Mouse (Mus musculus) hindbrain, postnatal 0 days (tissue): ENCODE results near the gene Pakap. TPM values are rescaled to one million over a fixed set of nuclear protein-coding genes. Genes with fewer than 3 reads are reported as not detected.

Experiments
- ATAC-seq: fragments of 200-750 bp; cut with Nextera tagmentation; 2 replicates; pipeline ENCODE4 v1.8.0; 2017; ENCODE audit warnings: mild to moderate bottlenecking, moderate TSS enrichment, moderate library complexity
- DNase-seq: peaks from one replicate; pipeline ENCODE4 v3.0.0-alpha.2; 2015; ENCODE audit warnings: low spot score
- H3K27ac ChIP-seq: fragments of 300-500 bp; sonication (generic); 2 replicates; pipeline ENCODE4 v1.5.1; 2014; ENCODE audit warnings: mild to moderate bottlenecking
- H3K27me3 ChIP-seq: fragments of 300-500 bp; sonication (generic); 2 replicates; pipeline ENCODE4 v1.6.1; 2014; ENCODE audit warnings: low read length, mixed read lengths; ENCODE audit not compliant: insufficient read depth
- H3K36me3 ChIP-seq: fragments of 300-500 bp; sonication (generic); 2 replicates; pipeline ENCODE4 v1.6.1; 2014; ENCODE audit warnings: low read length, mixed read lengths; ENCODE audit not compliant: insufficient read depth
- H3K4me1 ChIP-seq: fragments of 300-500 bp; sonication (generic); 2 replicates; pipeline ENCODE4 v1.6.1; 2014; ENCODE audit warnings: antibody characterized with exemption, low read length, mixed read lengths; ENCODE audit not compliant: insufficient read depth
- H3K4me2 ChIP-seq: fragments of 300-500 bp; sonication (generic); 2 replicates; pipeline ENCODE4 v1.6.1; 2014; ENCODE audit warnings: low read depth, mild to moderate bottlenecking, low read length, moderate library complexity, mixed read lengths
- H3K4me3 ChIP-seq: fragments of 300-500 bp; sonication (generic); 2 replicates; pipeline ENCODE4 v1.5.1; 2014; ENCODE audit warnings: low read length
- H3K9ac ChIP-seq: fragments of 300-500 bp; sonication (generic); replicated peaks from 2 replicates; pipeline ENCODE4 v1.6.1; 2014; ENCODE audit warnings: mild to moderate bottlenecking, low read length, moderate library complexity, mixed read lengths
- H3K9me3 ChIP-seq: fragments of 300-500 bp; sonication (generic); 2 replicates; pipeline ENCODE4 v1.6.1; 2016; ENCODE audit warnings: low read length, mixed read lengths
- CTCF ChIP-seq: IDR thresholded peaks from 2 replicates; pipeline ENCODE4 v1.5.1; 2016; ENCODE audit warnings: antibody characterized with exemption, control low read depth, low read depth
- WGBS: fragments of 180-500 bp; shearing (Covaris S2); extraction: QIAGEN DNeasy Blood & Tissue Kit; methylation state at CpG from one replicate; pipeline ENCODE4 v1.1.7; 2014; 5-methylcytosine and 5-hydroxymethylcytosine counted together
- polyA plus RNA-seq: library from polyadenylated mRNA; unstranded; fragments of >200 nt; fragmentation: Nextera tagmentation; extraction: Ambion mirVana; gene quantifications from 2 replicates; pipeline ENCODE4 v1.2.1, GENCODE M21; 2015
- total RNA-seq: library from RNA; depleted of rRNA; stranded (reverse); fragments of >200 nt; gene quantifications from 2 replicates; pipeline ENCODE4 v1.2.3, GENCODE M21; 2014

Gene Pakap
- total and polyA plus RNA-seq, 2 experiments from 2014 or later: 9.7 to 14.3 TPM

GRCm38 (mm10) chr4:57535087-57535486 lies 32.9 kb upstream of the Pakap start:
- DNase-seq (no peak), ATAC-seq (no peak)
- no peak overlapping the region for H3K9ac ChIP-seq
- TF ChIP-seq CTCF: no peak; the same call in 1 of the 2 replicates
- no peaks in the 10 kb centered on the region for H3K9me3 ChIP-seq
- H3K27me3 ChIP-seq: no peaks in the 10 kb centered on the region
- WGBS: 94% methylated on average over 4 of the region's 4 CpGs
- H3K4me1 ChIP-seq: no peaks in the 10 kb centered on the region
- no peaks in the 10 kb centered on the region for H3K36me3 ChIP-seq
- H3K27ac ChIP-seq: no peak overlapping the region
- no peak overlapping the region for H3K4me2 ChIP-seq
- H3K4me3 ChIP-seq: no peak overlapping the region

- H3K9me3 ChIP-seq: no peaks in the 10 kb centered on the region
- H3K27me3 ChIP-seq: no peaks in the 10 kb centered on the region
- H3K4me2 ChIP-seq: no peak overlapping the region
- ATAC-seq (no peak), DNase-seq (no peak)
- H3K4me1 ChIP-seq: no peaks in the 10 kb centered on the region
- no peak overlapping the region for H3K4me3 ChIP-seq
- no peak overlapping the region for H3K9ac ChIP-seq
- H3K27ac ChIP-seq: no peak overlapping the region
- H3K36me3 ChIP-seq: no peaks in the 10 kb centered on the region
- no peak for TF ChIP-seq CTCF
- WGBS: 35% methylated on average over 4 of the region's 4 CpGs
Measured at GRCm38 (mm10) chr4:57538029-57538688, 29.8 kb upstream of the Pakap start.

GRCm38 (mm10) chr4:57543692-57544256 lies 24.2 kb upstream of the Pakap start:
- DNase-seq (peak; percentile 52), ATAC-seq (peak; percentile 49)
- H3K27me3 ChIP-seq: no peaks in the 10 kb centered on the region
- H3K9me3 ChIP-seq: no peaks in the 10 kb centered on the region
- no peaks in the 10 kb centered on the region for H3K4me1 ChIP-seq
- no peaks in the 10 kb centered on the region for H3K36me3 ChIP-seq
- H3K27ac ChIP-seq: no peak overlapping the region
- H3K4me3 ChIP-seq: no peak overlapping the region
- H3K9ac ChIP-seq: no peak overlapping the region
- WGBS: 4% methylated on average over 6 of the region's 6 CpGs
- TF ChIP-seq CTCF: no peak
- H3K4me2 ChIP-seq: 0 out of 2 replicates have a peak overlapping the region, but pooled peaks have one; percentile 13

- no peaks in the 10 kb centered on the region for H3K27me3 ChIP-seq
- TF ChIP-seq CTCF: no peak
- DNase-seq: no peak
- no peak for ATAC-seq
- H3K27ac ChIP-seq: no peak overlapping the region
- 74% methylated on average over 7 of the region's 7 CpGs for WGBS
- no peaks in the 10 kb centered on the region for H3K36me3 ChIP-seq
- no peak overlapping the region for H3K9ac ChIP-seq
- H3K4me3 ChIP-seq: no peak overlapping the region
- H3K9me3 ChIP-seq: no peaks in the 10 kb centered on the region
- H3K4me2 ChIP-seq: no peak overlapping the region
- H3K4me1 ChIP-seq: no peaks in the 10 kb centered on the region
Measured at GRCm38 (mm10) chr4:57547785-57548184, 20.2 kb upstream of the Pakap start.

- Histone ChIP-seq H3K9ac (no peak overlapping the region), H3K4me1 (0 out of 2 replicates have a peak, but pooled peaks cover 6% of the 10 kb centered on the region), H3K9me3 (no peaks in the 10 kb centered on the region), H3K27ac (no peak overlapping the region), H3K27me3 (no peaks in the 10 kb centered on the region), H3K4me2 (no peak overlapping the region), H3K36me3 (no peaks in the 10 kb centered on the region), H3K4me3 (no peak overlapping the region)
- ATAC-seq: no peak
- no peak for TF ChIP-seq CTCF
- 33% methylated on average over 1 of the region's 1 CpGs for WGBS
- DNase-seq: no peak
Measured at GRCm38 (mm10) chr4:57550216-57550615, 17.8 kb upstream of the Pakap start.

- 79% methylated on average over 2 of the region's 2 CpGs for WGBS
- H3K27ac ChIP-seq: no peak overlapping the region
- H3K9ac ChIP-seq: no peak overlapping the region
- H3K9me3 ChIP-seq: no peaks in the 10 kb centered on the region
- H3K4me1 ChIP-seq: 0 out of 2 replicates have a peak, but pooled peaks cover 6% of the 10 kb centered on the region
- DNase-seq (no peak), ATAC-seq (no peak)
- H3K4me2 ChIP-seq: no peak overlapping the region
- TF ChIP-seq CTCF: no peak
- H3K36me3 ChIP-seq: no peaks in the 10 kb centered on the region
- no peak overlapping the region for H3K4me3 ChIP-seq
- no peaks in the 10 kb centered on the region for H3K27me3 ChIP-seq
Measured at GRCm38 (mm10) chr4:57557102-57557501, 10.9 kb upstream of the Pakap start.

- H3K9me3 ChIP-seq: no peaks in the 10 kb centered on the region
Measured at GRCm38 (mm10) chr4:57559438-57559837, 8.5 kb upstream of the Pakap start.

More at GRCm38 (mm10) chr4:57559438-57559837, 8.5 kb upstream of the Pakap start:
- H3K4me1 ChIP-seq: 0 out of 2 replicates have a peak, but pooled peaks cover 6% of the 10 kb centered on the region
- 77% methylated on average over 1 of the region's 1 CpGs for WGBS
- no peak overlapping the region for H3K9ac ChIP-seq
- DNase-seq (no peak), ATAC-seq (no peak)
- no peaks in the 10 kb centered on the region for H3K36me3 ChIP-seq
- no peak overlapping the region for H3K27ac ChIP-seq
- no peak overlapping the region for H3K4me3 ChIP-seq
- no peak for TF ChIP-seq CTCF
- no peak overlapping the region for H3K4me2 ChIP-seq
- H3K27me3 ChIP-seq: no peaks in the 10 kb centered on the region
